Mouse (Mus musculus) thymus, adult 2 months (tissue): ENCODE results near the gene Myl6b. TPM values are rescaled to one million over a fixed set of nuclear protein-coding genes. Genes with fewer than 3 reads are reported as not detected.

Source experiments
- DNase-seq: peaks from one replicate; pipeline ENCODE4 v3.0.0; 2021
- H3K27ac ChIP-seq: fragments of 200-500 bp; 2 replicates; pipeline ENCODE4 v1.5.1; 2012; ENCODE audit warnings: low read length, control low read depth; ENCODE audit not compliant: control insufficient read depth, insufficient read depth
- H3K27me3 ChIP-seq: fragments of 200-500 bp; 2 replicates; pipeline ENCODE4 v1.6.1; 2012; ENCODE audit warnings: mild to moderate bottlenecking, low read length, moderate library complexity, mixed read lengths; ENCODE audit not compliant: control insufficient read depth, insufficient read depth
- H3K36me3 ChIP-seq: fragments of 200-500 bp; 2 replicates; pipeline ENCODE4 v1.6.1; 2012; ENCODE audit warnings: mild to moderate bottlenecking, low read length, moderate library complexity; ENCODE audit not compliant: control insufficient read depth, insufficient read depth
- H3K4me1 ChIP-seq: fragments of 200-500 bp; replicated peaks from 2 replicates; pipeline ENCODE4 v1.6.1; 2012; ENCODE audit warnings: low read length; ENCODE audit not compliant: control insufficient read depth, insufficient read depth
- H3K4me3 ChIP-seq: fragments of 200-500 bp; 2 replicates; pipeline ENCODE4 v1.5.1; 2012; ENCODE audit warnings: mild to moderate bottlenecking, low read length, control low read depth, moderate library complexity; ENCODE audit not compliant: control insufficient read depth, insufficient read depth
- CTCF ChIP-seq: fragments of 200-500 bp; IDR thresholded peaks from 2 replicates; pipeline ENCODE4 v1.5.1; 2012; ENCODE audit warnings: mild to moderate bottlenecking, control low read depth, low read length, moderate library complexity, borderline replicate concordance; ENCODE audit not compliant: control insufficient read depth, poor library complexity, insufficient read depth; ENCODE audit errors: extremely low read depth
- POLR2A ChIP-seq: fragments of 200-500 bp; IDR thresholded peaks from 2 replicates; pipeline ENCODE4 v1.6.1; 2012; ENCODE audit warnings: mild to moderate bottlenecking, low read length, control low read depth, moderate library complexity; ENCODE audit not compliant: control insufficient read depth, poor library complexity, insufficient read depth; ENCODE audit errors: extremely low read depth
- WGBS: fragments of 180-500 bp; shearing (Covaris S2); methylation state at CpG from one replicate; pipeline ENCODE4 v1.1.7; 2018; 5-methylcytosine and 5-hydroxymethylcytosine counted together
- polyA plus RNA-seq: library from polyadenylated mRNA; depleted of rRNA; stranded (reverse); fragments of >200 nt; gene quantifications from 2 replicates; pipeline ENCODE4 v1.2.3, GENCODE M21; 2012; rRNA removed

The Myl6b gene
- polyA plus RNA-seq = 2.7 and 3.9 TPM in 2 replicates

DNA sequence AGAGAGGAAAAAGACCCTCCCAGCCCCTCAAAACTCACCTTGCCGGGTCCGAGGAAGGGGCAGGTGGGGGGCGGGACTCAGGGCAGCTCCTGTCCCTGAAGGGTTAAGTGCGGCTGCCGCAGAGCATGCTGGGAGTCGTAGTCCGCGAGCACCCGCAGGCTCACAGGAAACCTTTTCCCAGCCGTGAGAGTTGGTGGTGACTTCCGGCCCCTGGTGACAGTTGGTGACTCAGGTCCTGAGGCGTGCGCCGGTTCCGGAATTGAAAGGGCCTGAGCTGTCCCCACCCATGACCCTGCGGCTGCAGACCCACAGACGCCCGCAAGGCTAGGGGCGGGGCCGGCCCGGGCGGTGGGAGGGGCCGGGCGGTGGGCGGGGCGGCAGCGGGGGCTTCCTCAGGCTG, at the start of gene Myl6b:
Gene Myl6b (minus strand): TSS at position 96 of the 400 bp plus-strand sequence.
- no peaks in the 10 kb centered on the region for H3K36me3 ChIP-seq
- H3K27ac ChIP-seq = peak within 1 kb of the TSS; percentile 93
- under 1% methylated on average over 27 of the region's 27 CpGs for WGBS
- peak; percentile 95 for DNase-seq
- H3K4me1 ChIP-seq = peaks cover 19% of the 10 kb centered on the region
- no peaks in the 10 kb centered on the region for H3K27me3 ChIP-seq
- TF ChIP-seq CTCF (0 out of 2 replicates have a peak, but pooled peaks have one; percentile 43), POLR2A (peak; percentile 46; the same call in 1 of the 2 replicates)
- H3K4me3 ChIP-seq = peak within 1 kb of the TSS; percentile 57

DNA sequence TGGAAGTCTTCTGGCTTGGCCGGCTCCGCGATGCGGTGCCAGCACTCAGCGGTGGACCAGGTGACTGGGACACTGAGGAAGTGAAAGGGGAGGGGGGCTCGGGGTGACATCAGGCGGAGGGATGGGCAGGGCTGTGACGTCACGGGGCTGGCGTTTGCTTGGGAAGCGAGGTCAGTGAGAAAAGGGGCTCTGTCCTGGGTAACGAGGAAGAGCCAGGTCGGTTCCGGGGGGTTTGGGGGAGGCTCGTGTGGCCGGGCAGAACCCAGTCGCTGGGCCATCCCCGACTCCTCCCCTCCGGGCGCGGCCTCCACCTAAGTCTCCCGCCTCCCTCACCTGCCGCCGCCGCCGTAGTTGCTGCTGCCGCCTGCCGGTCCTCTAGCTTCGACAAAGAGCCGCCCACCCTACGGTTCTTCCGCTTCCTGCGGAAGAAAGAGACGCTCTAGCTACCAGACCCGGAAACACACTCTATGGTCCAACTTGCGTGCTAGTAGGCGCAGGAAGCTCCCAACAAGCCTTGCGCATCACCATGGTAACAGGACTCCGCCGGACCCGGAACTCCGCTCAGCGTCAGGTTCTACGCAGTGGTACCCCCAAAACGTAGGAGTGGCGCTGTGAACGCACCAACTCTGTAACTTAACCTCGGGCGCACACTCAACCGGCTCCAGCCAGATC, 49.0 kb upstream of the Myl6b start, which contains the start of gene Zc3h10:
Gene Zc3h10 (minus strand): TSS at position 414 of the 672 bp plus-strand sequence.
- no peaks in the 10 kb centered on the region for H3K27me3 ChIP-seq
- WGBS = under 1% methylated on average over 50 of the region's 50 CpGs
- peak; percentile 57; the same call in 1 of the 2 replicates for TF ChIP-seq CTCF
- TF ChIP-seq POLR2A = peak; percentile 38
- H3K36me3 ChIP-seq = peaks cover 19% of the 10 kb centered on the region
- peaks cover 5% of the 10 kb centered on the region for H3K4me1 ChIP-seq
- H3K4me3 ChIP-seq = peak within 1 kb of the TSS; percentile 81
- peak; percentile 94 for DNase-seq
- H3K27ac ChIP-seq = peak within 1 kb of the TSS; percentile 77

DNA sequence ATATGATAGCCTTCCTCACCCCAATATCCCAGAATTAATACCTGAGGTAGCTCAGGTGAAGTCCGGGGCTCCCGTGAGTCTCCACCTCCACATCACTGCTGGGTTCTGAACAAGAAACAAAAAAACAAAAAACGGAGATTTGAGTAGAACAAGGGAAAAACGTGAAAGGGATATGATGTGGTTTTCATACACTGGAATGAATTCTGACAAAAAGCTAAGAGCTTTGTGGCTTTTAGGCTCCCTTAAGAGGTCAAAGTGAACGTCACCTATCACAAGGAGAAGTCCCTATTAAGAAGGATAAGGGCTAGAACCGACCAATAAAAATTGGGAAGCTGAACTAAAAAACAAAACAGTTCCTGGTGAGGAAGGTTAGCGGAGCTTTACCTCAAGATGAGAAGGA, 48.3 kb upstream of the Myl6b start:
- Histone ChIP-seq H3K4me3 (peak overlapping the region; percentile 81), H3K4me1 (peaks cover 5% of the 10 kb centered on the region), H3K27ac (peak overlapping the region; percentile 68), H3K27me3 (no peaks in the 10 kb centered on the region), H3K36me3 (peaks cover 19% of the 10 kb centered on the region)
- no peak for DNase-seq
- TF ChIP-seq POLR2A = no peak
- no peak for TF ChIP-seq CTCF
- 3% methylated on average over 7 of the region's 7 CpGs for WGBS

DNA sequence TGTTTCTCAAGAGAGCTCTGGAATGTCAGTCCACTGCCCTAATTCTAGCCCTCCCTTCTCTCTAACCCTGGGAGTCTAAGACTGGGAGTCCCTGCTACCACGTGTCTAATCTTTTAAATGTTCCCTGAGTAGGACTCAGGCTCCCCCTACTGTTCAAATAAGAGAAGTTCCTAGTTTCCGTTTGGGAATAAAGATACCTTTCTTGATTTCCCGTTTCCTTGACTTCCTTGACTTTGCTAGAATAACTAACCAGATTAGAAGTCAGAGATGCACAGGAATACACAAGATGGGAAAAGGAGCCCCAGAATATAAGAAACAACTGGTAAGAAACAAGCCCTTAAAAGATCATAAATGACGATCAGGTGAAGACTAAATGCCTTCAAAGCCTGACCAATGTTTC, 47.9 kb upstream of the Myl6b start:
- H3K4me3 ChIP-seq = no peak overlapping the region

GRCm38 (mm10) chr10:128545570-128545898, 47.0 kb upstream of the Myl6b start:
- Histone ChIP-seq H3K4me1 (peaks cover 5% of the 10 kb centered on the region), H3K27ac (no peak overlapping the region), H3K36me3 (peaks cover 19% of the 10 kb centered on the region), H3K27me3 (no peaks in the 10 kb centered on the region), H3K4me3 (no peak overlapping the region)
- DNase-seq = no peak
- 97% methylated on average over 3 of the region's 3 CpGs for WGBS
- TF ChIP-seq CTCF (no peak), POLR2A (no peak)

More for the DNA sequence above, 47.9 kb upstream of the Myl6b start:
- H3K27me3 ChIP-seq = no peaks in the 10 kb centered on the region
- peak overlapping the region; percentile 29; the same call in 1 of the 2 replicates for H3K27ac ChIP-seq
- H3K4me1 ChIP-seq = peaks cover 5% of the 10 kb centered on the region
- under 1% methylated on average over 4 of the region's 4 CpGs for WGBS
- no peak for TF ChIP-seq CTCF
- no peak for TF ChIP-seq POLR2A
- DNase-seq = no peak
- peaks cover 19% of the 10 kb centered on the region for H3K36me3 ChIP-seq

DNA sequence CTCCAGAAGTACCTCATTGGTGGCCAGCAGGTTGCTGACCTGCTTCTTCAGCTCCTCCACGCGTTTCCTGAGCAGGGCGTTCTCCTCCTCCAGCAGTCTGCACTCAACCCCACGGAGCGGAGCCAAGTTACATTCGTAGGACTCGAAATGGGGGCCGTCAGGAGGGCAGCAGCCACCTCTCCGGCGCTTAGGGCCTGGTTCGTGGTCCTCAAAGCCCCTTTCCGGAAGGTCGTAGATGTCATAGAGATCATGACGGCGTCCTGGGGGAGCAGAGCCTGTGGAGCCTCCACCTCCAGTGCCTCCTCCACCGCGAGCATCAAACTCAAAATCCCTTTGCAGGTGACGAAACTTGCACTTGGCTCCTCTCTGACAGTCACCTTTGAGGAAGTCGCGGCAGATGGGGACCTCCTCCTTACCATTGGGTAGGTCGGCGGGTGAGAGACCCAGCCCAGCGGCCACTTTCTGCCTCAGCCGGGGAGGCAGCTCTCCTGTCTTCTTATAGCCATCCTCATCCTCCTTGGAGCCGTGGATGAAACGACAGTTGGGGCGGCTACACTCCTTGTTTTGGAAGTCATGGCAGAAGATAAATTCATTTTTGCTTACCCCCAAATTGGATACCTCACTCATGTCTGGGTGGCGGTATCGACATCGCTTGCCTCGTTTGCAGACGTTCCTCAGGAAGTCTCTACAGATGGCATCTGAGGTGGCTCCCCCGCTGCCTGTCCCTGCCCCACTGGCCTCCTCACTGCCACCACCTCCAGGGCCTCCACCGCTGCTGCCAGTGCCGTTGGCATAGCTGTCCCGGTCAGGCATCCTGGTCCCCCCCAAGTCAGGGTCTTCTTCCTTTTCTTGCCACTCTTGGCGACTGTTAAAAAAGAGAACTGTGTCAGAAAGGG, 46.4 kb upstream of the Myl6b start:
- DNase-seq = no peak
- no peaks in the 10 kb centered on the region for H3K27me3 ChIP-seq
- TF ChIP-seq CTCF (no peak), POLR2A (no peak)
- no peak overlapping the region for H3K27ac ChIP-seq
- 96% methylated on average over 37 of the region's 37 CpGs for WGBS
- H3K4me3 ChIP-seq = no peak overlapping the region
- peaks cover 19% of the 10 kb centered on the region for H3K36me3 ChIP-seq
- H3K4me1 ChIP-seq = peaks cover 5% of the 10 kb centered on the region
